1 mouse cellular context compared by ENCODE assay signal in genomic region chr1:170623432-170623831, GRCm38 (mm10).
TF ChIP-seq lines count a peak whose summit lies in the region.

No protein-coding gene starts in this region.

TF ChIP-seq in MEL, 35 proteins besides CTCF, POLR2A, EP300 and RAD21 (continued from another document):
- no peak for TF ChIP-seq GATA1 (IDR thresholded peaks at IDR 0.05; ENCODE audit: low read depth, low read length)
- no peak for TF ChIP-seq ZMIZ1 (IDR thresholded peaks at IDR 0.05; ENCODE audit: low read depth, low read length)
